Mouse (Mus musculus) thymus, adult 2 months (tissue): ENCODE results near the gene Cry2. TPM values are rescaled to one million over a fixed set of nuclear protein-coding genes. Genes with fewer than 3 reads are reported as not detected.

ENCODE experiments used
- DNase-seq: peaks from one replicate; pipeline ENCODE4 v3.0.0; 2021
- H3K27ac ChIP-seq: fragments of 200-500 bp; 2 replicates; pipeline ENCODE4 v1.5.1; 2012; ENCODE audit warnings: low read length, control low read depth; ENCODE audit not compliant: control insufficient read depth, insufficient read depth
- H3K27me3 ChIP-seq: fragments of 200-500 bp; 2 replicates; pipeline ENCODE4 v1.6.1; 2012; ENCODE audit warnings: mild to moderate bottlenecking, low read length, moderate library complexity, mixed read lengths; ENCODE audit not compliant: control insufficient read depth, insufficient read depth
- H3K36me3 ChIP-seq: fragments of 200-500 bp; 2 replicates; pipeline ENCODE4 v1.6.1; 2012; ENCODE audit warnings: mild to moderate bottlenecking, low read length, moderate library complexity; ENCODE audit not compliant: control insufficient read depth, insufficient read depth
- H3K4me1 ChIP-seq: fragments of 200-500 bp; replicated peaks from 2 replicates; pipeline ENCODE4 v1.6.1; 2012; ENCODE audit warnings: low read length; ENCODE audit not compliant: control insufficient read depth, insufficient read depth
- H3K4me3 ChIP-seq: fragments of 200-500 bp; 2 replicates; pipeline ENCODE4 v1.5.1; 2012; ENCODE audit warnings: mild to moderate bottlenecking, low read length, control low read depth, moderate library complexity; ENCODE audit not compliant: control insufficient read depth, insufficient read depth
- CTCF ChIP-seq: fragments of 200-500 bp; IDR thresholded peaks from 2 replicates; pipeline ENCODE4 v1.5.1; 2012; ENCODE audit warnings: mild to moderate bottlenecking, control low read depth, low read length, moderate library complexity, borderline replicate concordance; ENCODE audit not compliant: control insufficient read depth, poor library complexity, insufficient read depth; ENCODE audit errors: extremely low read depth
- POLR2A ChIP-seq: fragments of 200-500 bp; IDR thresholded peaks from 2 replicates; pipeline ENCODE4 v1.6.1; 2012; ENCODE audit warnings: mild to moderate bottlenecking, low read length, control low read depth, moderate library complexity; ENCODE audit not compliant: control insufficient read depth, poor library complexity, insufficient read depth; ENCODE audit errors: extremely low read depth
- WGBS: fragments of 180-500 bp; shearing (Covaris S2); methylation state at CpG from one replicate; pipeline ENCODE4 v1.1.7; 2018; 5-methylcytosine and 5-hydroxymethylcytosine counted together
- polyA plus RNA-seq: library from polyadenylated mRNA; depleted of rRNA; stranded (reverse); fragments of >200 nt; gene quantifications from 2 replicates; pipeline ENCODE4 v1.2.3, GENCODE M21; 2012

Cry2 gene
- polyA plus RNA-seq, 1 experiment = 16.2 TPM

DNA sequence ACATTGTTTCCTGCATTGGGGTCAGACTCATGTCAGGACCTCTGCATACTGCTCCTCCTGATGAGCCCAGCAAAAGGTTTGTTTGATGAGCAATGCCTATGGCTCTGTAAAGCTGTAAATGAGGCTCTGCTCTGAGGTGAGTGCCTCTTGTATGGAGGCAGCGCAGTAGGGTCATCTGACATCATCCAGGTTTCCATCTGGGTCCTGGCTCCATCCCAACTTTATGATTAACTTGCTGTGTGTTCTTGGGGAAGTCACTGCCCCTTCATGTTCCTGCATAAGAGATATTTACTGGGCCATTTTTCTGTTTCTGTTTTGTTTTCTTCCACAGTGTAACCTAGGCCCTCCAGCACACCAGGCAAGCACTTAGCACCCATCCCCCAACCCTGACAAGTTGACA is 36.4 kb downstream of the Cry2 start:
- WGBS = 92% methylated on average over 1 of the region's 1 CpGs
- Histone ChIP-seq H3K27me3 (peaks cover 5% of the 10 kb centered on the region), H3K36me3 (no peaks in the 10 kb centered on the region), H3K4me3 (no peak overlapping the region), H3K4me1 (peaks cover 5% of the 10 kb centered on the region; the same call in 1 of the 2 replicates), H3K27ac (no peak overlapping the region)
- DNase-seq = no peak
- TF ChIP-seq POLR2A = no peak
- no peak for TF ChIP-seq CTCF

DNA sequence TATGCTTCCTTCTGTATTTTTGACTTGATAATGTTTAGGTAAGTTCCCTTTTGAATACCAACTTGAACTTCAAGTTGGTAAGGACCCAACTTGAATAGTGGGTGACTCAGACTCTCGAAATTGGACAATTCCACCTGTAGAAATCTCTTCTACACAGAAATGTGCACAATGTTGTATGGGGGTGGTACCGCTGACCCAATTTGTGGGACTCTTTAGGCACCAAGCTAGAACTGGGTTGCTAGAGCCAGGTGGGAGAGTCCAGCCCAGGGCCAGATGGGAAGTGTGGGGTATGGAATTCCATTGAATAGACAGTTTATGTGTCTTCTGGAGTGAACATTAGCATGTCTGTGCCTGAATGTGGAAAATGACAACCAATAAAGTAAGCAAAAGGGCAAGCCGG is 38.3 kb downstream of the Cry2 start:
- WGBS = 86% methylated on average over 3 of the region's 3 CpGs
- TF ChIP-seq POLR2A = no peak
- no peak for TF ChIP-seq CTCF
- peaks cover 1% of the 10 kb centered on the region for H3K27me3 ChIP-seq

DNA sequence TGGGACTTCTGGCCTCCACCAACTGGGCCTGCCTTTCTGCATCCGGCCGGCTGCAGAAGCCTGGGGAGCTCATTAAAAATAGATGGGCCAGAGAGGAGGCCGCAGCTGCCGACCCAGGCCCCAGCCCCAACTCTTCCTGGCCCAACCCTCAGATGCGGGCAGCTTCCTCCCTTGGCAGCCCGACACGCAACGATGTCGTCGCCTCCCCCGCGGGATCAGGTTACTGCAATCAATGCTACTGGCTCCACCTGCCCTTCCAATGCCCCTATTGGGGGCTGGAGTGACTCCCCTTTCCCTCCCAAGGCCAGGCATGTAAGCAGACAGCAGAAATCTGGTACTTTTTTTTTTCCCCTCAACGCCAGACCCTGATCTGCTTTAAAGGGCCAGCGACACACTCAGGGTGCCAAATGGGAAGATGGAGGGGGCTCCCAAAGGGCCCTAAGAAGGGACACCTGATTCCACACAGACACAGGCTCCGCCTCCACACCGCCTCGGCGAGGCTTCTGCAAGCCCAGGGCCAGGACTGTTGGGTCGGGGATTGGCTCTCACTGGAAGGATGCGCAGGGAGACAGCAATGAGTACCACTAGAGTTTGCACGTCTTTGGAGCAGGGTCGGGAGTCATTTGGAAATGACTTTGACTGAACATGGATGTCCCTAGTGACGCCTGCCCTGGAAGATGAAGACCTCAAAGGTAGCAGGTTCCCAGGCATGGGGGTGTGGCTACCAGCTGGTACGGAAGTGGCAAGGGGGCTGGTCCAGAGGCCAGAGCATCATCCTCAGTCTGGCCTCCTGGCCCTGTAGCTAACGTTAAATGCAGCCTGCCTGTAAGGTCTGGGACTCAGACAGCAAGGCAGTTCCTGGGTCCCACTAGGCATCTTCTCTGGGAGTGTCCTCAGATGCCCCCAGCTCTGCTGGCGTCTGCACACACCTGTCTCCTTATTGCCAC is 41.3 kb downstream of the Cry2 start:
- WGBS = 13% methylated on average over 26 of the region's 26 CpGs
- no peak overlapping the region for H3K27ac ChIP-seq

More for the DNA sequence above, 38.3 kb downstream of the Cry2 start:
- no peak for DNase-seq
- no peak overlapping the region for H3K27ac ChIP-seq
- no peak overlapping the region for H3K4me3 ChIP-seq
- H3K4me1 ChIP-seq = no peaks in the 10 kb centered on the region; the same call in 1 of the 2 replicates
- H3K36me3 ChIP-seq = no peaks in the 10 kb centered on the region

DNA sequence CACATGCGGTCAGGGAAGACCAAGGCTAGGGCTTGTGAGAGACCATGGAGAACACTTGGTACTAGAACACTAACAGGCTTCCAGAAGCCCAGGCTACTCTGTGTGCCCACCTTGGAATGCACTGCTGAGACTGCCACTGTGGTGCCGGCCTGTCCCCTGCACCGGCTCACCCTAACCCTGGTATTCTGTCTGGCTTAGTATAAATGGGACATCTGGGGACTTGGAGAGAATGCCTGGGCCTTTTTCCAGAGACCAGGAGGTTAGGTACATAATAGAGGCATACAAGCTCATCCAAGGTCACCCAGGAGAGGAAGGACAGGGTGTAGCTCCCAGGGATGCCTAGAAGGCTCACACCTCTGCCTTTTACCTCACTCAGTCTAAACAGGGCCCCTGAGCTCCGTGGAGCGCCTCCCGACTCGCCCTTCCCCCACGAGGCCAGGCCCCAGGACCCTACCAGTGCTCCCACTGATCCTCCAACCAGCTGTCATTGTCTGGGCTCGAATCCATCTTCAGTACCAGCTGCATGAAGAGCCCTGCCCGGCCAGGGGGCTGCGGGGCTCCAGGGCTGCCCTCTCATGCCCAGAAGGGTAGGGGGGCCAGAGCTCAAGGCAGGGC is 42.0 kb downstream of the Cry2 start:
- H3K27me3 ChIP-seq = peaks cover 7% of the 10 kb centered on the region; the same call in 1 of the 2 replicates
- no peak overlapping the region for H3K4me3 ChIP-seq
- TF ChIP-seq CTCF = no peak
- no peak for TF ChIP-seq POLR2A
- peaks cover 12% of the 10 kb centered on the region for H3K4me1 ChIP-seq
- H3K27ac ChIP-seq = no peak overlapping the region
- 64% methylated on average over 11 of the region's 11 CpGs for WGBS
- no peak for DNase-seq
- H3K36me3 ChIP-seq = no peaks in the 10 kb centered on the region

More for the DNA sequence above, 41.3 kb downstream of the Cry2 start:
- H3K4me3 ChIP-seq = no peak overlapping the region
- peaks cover 7% of the 10 kb centered on the region; the same call in 1 of the 2 replicates for H3K27me3 ChIP-seq
- DNase-seq = no peak
- TF ChIP-seq POLR2A (no peak), CTCF (no peak)
- peaks cover 12% of the 10 kb centered on the region for H3K4me1 ChIP-seq
- H3K36me3 ChIP-seq = no peaks in the 10 kb centered on the region

DNA sequence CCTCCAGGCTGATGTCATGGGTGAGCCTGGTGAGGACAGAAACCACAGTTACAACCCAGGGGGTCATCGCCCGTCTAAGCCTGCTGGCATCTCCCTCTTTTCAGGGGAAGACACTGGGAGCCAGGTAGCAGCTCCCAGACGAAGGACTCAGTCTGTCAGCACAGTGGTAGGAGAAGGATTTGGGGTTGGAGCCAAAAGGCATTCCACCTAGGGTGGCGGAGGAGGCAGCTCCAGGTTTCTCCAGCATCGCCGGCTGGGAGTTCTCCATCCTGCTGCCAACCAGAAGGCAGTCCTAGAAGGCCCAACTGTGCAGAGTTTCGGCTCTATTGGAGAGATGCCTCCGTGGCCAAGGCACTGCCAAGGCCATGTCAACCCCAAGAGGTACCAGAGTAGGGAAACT is 42.7 kb downstream of the Cry2 start:
- TF ChIP-seq CTCF (no peak), POLR2A (no peak)
- WGBS = 95% methylated on average over 8 of the region's 8 CpGs
- H3K4me3 ChIP-seq = no peak overlapping the region
- H3K27me3 ChIP-seq = peaks cover 7% of the 10 kb centered on the region; the same call in 1 of the 2 replicates
- H3K36me3 ChIP-seq = no peaks in the 10 kb centered on the region
- H3K27ac ChIP-seq = no peak overlapping the region
- DNase-seq = no peak
- peaks cover 12% of the 10 kb centered on the region for H3K4me1 ChIP-seq

DNA sequence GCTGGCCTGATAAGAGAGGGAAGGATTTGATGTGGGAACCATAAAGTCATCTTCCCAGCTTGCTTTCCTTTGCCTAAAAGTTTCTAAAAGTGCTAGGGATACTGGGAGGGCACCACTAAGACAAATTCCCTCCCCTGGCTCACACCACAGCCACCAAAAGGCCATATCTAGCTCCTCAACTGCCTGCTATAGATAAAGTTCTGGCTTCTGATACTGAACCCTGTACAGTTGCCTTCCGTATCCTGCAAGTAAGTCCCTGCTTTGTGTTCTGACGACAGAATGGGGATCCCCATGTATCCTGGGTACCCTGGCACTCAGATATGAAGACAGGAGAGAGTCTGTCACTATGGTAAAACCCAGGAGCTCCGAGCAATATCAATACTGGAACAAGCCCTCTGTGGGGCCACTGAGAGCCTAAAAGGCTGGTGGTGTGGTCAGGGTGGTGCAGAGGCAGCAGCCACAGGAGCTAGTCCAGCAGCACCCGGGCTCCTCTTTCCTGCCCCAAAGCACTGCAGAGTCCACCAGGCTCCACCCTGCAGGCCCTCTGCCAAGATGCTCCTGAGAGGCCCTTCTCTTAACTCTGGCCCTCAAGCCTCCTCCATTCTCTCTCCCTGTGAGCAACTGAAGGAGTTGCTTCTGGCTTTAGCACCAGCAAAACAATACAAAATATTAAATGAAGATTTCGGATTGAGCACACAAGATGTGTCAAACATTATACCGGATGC is 43.5 kb downstream of the Cry2 start:
- no peak for DNase-seq
- 78% methylated on average over 6 of the region's 6 CpGs for WGBS
- Histone ChIP-seq H3K36me3 (no peaks in the 10 kb centered on the region), H3K27ac (no peak overlapping the region), H3K4me1 (peaks cover 12% of the 10 kb centered on the region), H3K4me3 (no peak overlapping the region), H3K27me3 (peaks cover 7% of the 10 kb centered on the region; the same call in 1 of the 2 replicates)
- TF ChIP-seq POLR2A (no peak), CTCF (no peak)
